Mouse (Mus musculus) heart, postnatal 0 days (tissue): Measurements from ENCODE around the gene Rrp7a. TPM values are rescaled to one million over a fixed set of nuclear protein-coding genes. Genes with fewer than 3 reads are reported as not detected.

Experiments
- ATAC-seq: fragments of 200-750 bp; cut with Nextera tagmentation; 2 replicates; pipeline ENCODE4 v1.8.0; 2017; ENCODE audit warnings: low read depth, moderate number of reproducible peaks, moderate library complexity; ENCODE audit not compliant: insufficient read depth
- DNase-seq: peaks from one replicate; pipeline ENCODE4 v3.0.0-alpha.2; 2016; ENCODE audit warnings: low spot score
- H3K27ac ChIP-seq: fragments of 300-500 bp; sonication (generic); 2 replicates; pipeline ENCODE4 v1.5.1; 2014; ENCODE audit warnings: low read depth, mild to moderate bottlenecking
- H3K27me3 ChIP-seq: fragments of 300-500 bp; sonication (generic); 2 replicates; pipeline ENCODE4 v1.6.1; 2014; ENCODE audit warnings: low read length, mixed read lengths; ENCODE audit not compliant: control insufficient read depth, insufficient read depth
- H3K36me3 ChIP-seq: fragments of 300-500 bp; sonication (generic); replicated peaks from 2 replicates; pipeline ENCODE4 v1.6.1; 2014; ENCODE audit warnings: low read length, mixed read lengths; ENCODE audit not compliant: control insufficient read depth, insufficient read depth
- H3K4me1 ChIP-seq: fragments of 300-500 bp; sonication (generic); 2 replicates; pipeline ENCODE4 v1.6.1; 2014; ENCODE audit warnings: antibody characterized with exemption; ENCODE audit not compliant: control insufficient read depth, insufficient read depth
- H3K4me2 ChIP-seq: fragments of 300-500 bp; sonication (generic); 2 replicates; pipeline ENCODE4 v1.6.1; 2014; ENCODE audit warnings: low read depth, mild to moderate bottlenecking, low read length, moderate library complexity
- H3K4me3 ChIP-seq: fragments of 300-500 bp; sonication (generic); 2 replicates; pipeline ENCODE4 v1.5.1; 2014; ENCODE audit warnings: low read depth, low read length
- H3K9ac ChIP-seq: fragments of 300-500 bp; sonication (generic); replicated peaks from 2 replicates; pipeline ENCODE4 v1.6.1; 2014; ENCODE audit warnings: low read depth, low read length, mixed read lengths
- H3K9me3 ChIP-seq: fragments of 300-500 bp; sonication (generic); replicated peaks from 2 replicates; pipeline ENCODE4 v1.6.1; 2016; ENCODE audit warnings: low read length; ENCODE audit not compliant: control insufficient read depth
- CTCF ChIP-seq: IDR thresholded peaks from 2 replicates; pipeline ENCODE4 v1.5.1; 2016; ENCODE audit warnings: antibody characterized with exemption, control low read depth, low read depth
- EP300 ChIP-seq: IDR thresholded peaks from 2 replicates; pipeline ENCODE4 v1.6.1; 2016; ENCODE audit warnings: antibody characterized with exemption, low read depth
- WGBS: fragments of 180-500 bp; shearing (Covaris S2); extraction: QIAGEN DNeasy Blood & Tissue Kit; methylation state at CpG from one replicate; pipeline ENCODE4 v1.1.7; 2014; 5-methylcytosine and 5-hydroxymethylcytosine counted together
- polyA plus RNA-seq: library from polyadenylated mRNA; unstranded; fragments of >200 nt; fragmentation: Nextera tagmentation; extraction: Ambion mirVana; gene quantifications from 2 replicates; pipeline ENCODE4 v1.2.1, GENCODE M21; 2015
- total RNA-seq: library from RNA; depleted of rRNA; stranded (reverse); fragments of >200 nt; gene quantifications from 2 replicates; pipeline ENCODE4 v1.2.3, GENCODE M21; 2014; ENCODE audit warnings: low replicate concordance; rRNA removed

The Rrp7a gene
- total RNA-seq: 116 and 121 TPM in 2 replicates
- 24.6 and 26.2 TPM in 2 replicates for polyA plus RNA-seq

GRCm38 (mm10) chr15:83122566-83123145, at the start of gene Rrp7a:
Gene Rrp7a (minus strand): TSS chr15:83122801.
- no peaks in the 10 kb centered on the region for H3K9me3 ChIP-seq
- ATAC-seq: peak; percentile 93
- TF ChIP-seq CTCF: no peak
- TF ChIP-seq EP300: no peak
- 8% methylated on average over 32 of the region's 32 CpGs for WGBS
- peak within 1 kb of the TSS; percentile 54 for H3K27ac ChIP-seq
- H3K4me2 ChIP-seq: peak within 1 kb of the TSS; percentile 96
- H3K27me3 ChIP-seq: no peaks in the 10 kb centered on the region
- peaks cover 4% of the 10 kb centered on the region for H3K4me1 ChIP-seq
- DNase-seq: peak; percentile 85
- peak within 1 kb of the TSS; percentile 85 for H3K4me3 ChIP-seq
- peak within 1 kb of the TSS; percentile 64 for H3K9ac ChIP-seq
- H3K36me3 ChIP-seq: peaks cover 44% of the 10 kb centered on the region

GRCm38 (mm10) chr15:83171712-83172481, 49.3 kb upstream of the Rrp7a start:
- no peaks in the 10 kb centered on the region for H3K36me3 ChIP-seq
- peak overlapping the region; percentile 93 for H3K4me2 ChIP-seq
- peak overlapping the region; percentile 76 for H3K4me3 ChIP-seq
- TF ChIP-seq EP300: no peak; the same call in 1 of the 2 replicates
- peak; percentile 39 for TF ChIP-seq CTCF
- H3K9me3 ChIP-seq: no peaks in the 10 kb centered on the region
- DNase-seq (peak; percentile 97), ATAC-seq (peak; percentile 97)
- peaks cover 20% of the 10 kb centered on the region for H3K4me1 ChIP-seq
- H3K27ac ChIP-seq: peak overlapping the region; percentile 88
- WGBS: under 1% methylated on average over 67 of the region's 67 CpGs
- H3K9ac ChIP-seq: peak overlapping the region; percentile 77
- no peaks in the 10 kb centered on the region for H3K27me3 ChIP-seq

GRCm38 (mm10) chr15:83170956-83171659, 48.5 kb upstream of the Rrp7a start:
- Histone ChIP-seq H3K4me2 (peak overlapping the region; percentile 93), H3K4me1 (peaks cover 27% of the 10 kb centered on the region), H3K27me3 (no peaks in the 10 kb centered on the region), H3K9me3 (no peaks in the 10 kb centered on the region), H3K4me3 (peak overlapping the region; percentile 76), H3K9ac (peak overlapping the region; percentile 77), H3K36me3 (no peaks in the 10 kb centered on the region), H3K27ac (peak overlapping the region; percentile 88)
- DNase-seq (peak; percentile 52), ATAC-seq (no peak)
- no peak for TF ChIP-seq CTCF
- TF ChIP-seq EP300: no peak
- WGBS: 33% methylated on average over 8 of the region's 8 CpGs

- WGBS: 68% methylated on average over 8 of the region's 8 CpGs
- ATAC-seq (no peak), DNase-seq (no peak)
- H3K4me1 ChIP-seq: peaks cover 31% of the 10 kb centered on the region
- H3K27ac ChIP-seq: peak overlapping the region; percentile 50
- H3K4me2 ChIP-seq: peak overlapping the region; percentile 14
- H3K36me3 ChIP-seq: no peaks in the 10 kb centered on the region
- H3K27me3 ChIP-seq: no peaks in the 10 kb centered on the region
- H3K4me3 ChIP-seq: peak overlapping the region; percentile 0; the same call in 1 of the 2 replicates
- no peak overlapping the region for H3K9ac ChIP-seq
- no peaks in the 10 kb centered on the region for H3K9me3 ChIP-seq
- TF ChIP-seq EP300 (peak; percentile 62), CTCF (no peak)
Measured at GRCm38 (mm10) chr15:83169772-83170722, 47.4 kb upstream of the Rrp7a start.
